Mouse (Mus musculus) ES-Bruce4 (cell line): ENCODE results near the gene Poc1b. TPM values are rescaled to one million over a fixed set of nuclear protein-coding genes. Genes with fewer than 3 reads are reported as not detected.

ENCODE experiments used
- H3K27ac ChIP-seq: 2 replicates; pipeline ENCODE4 v1.5.1; 2012; ENCODE audit warnings: low read length, inconsistent platforms; ENCODE audit not compliant: insufficient read depth
- H3K27me3 ChIP-seq: 2 replicates; pipeline ENCODE4 v1.6.1; 2012; ENCODE audit warnings: mild to moderate bottlenecking, low read length, inconsistent platforms; ENCODE audit not compliant: control insufficient read depth, poor library complexity, insufficient read depth, severe bottlenecking
- H3K36me3 ChIP-seq: 2 replicates; pipeline ENCODE4 v1.6.1; 2012; ENCODE audit warnings: inconsistent platforms, mild to moderate bottlenecking, low read length, moderate library complexity; ENCODE audit not compliant: control insufficient read depth, poor library complexity, insufficient read depth, severe bottlenecking
- H3K4me1 ChIP-seq: one replicate; pipeline ENCODE4 v1.8.1; 2011; ENCODE audit warnings: low read length; ENCODE audit not compliant: control insufficient read depth, insufficient read depth
- H3K4me3 ChIP-seq: 2 replicates; pipeline ENCODE4 v1.5.1; 2011; ENCODE audit warnings: low read depth, mild to moderate bottlenecking, low read length
- H3K9ac ChIP-seq: 2 replicates; pipeline ENCODE4 v1.6.1; 2012; ENCODE audit warnings: low read depth, mild to moderate bottlenecking, inconsistent platforms; ENCODE audit not compliant: poor library complexity, severe bottlenecking
- H3K9me3 ChIP-seq: replicated peaks from 2 replicates; pipeline ENCODE4 v1.6.1; 2012; ENCODE audit warnings: mild to moderate bottlenecking, low read length, inconsistent platforms; ENCODE audit not compliant: control insufficient read depth, poor library complexity, insufficient read depth, severe bottlenecking
- CTCF ChIP-seq: IDR thresholded peaks from one replicate; pipeline ENCODE4 v1.8.1; 2011; ENCODE audit warnings: low read depth, low read length
- EP300 ChIP-seq: IDR thresholded peaks from 2 replicates; pipeline ENCODE4 v1.6.1; 2011; ENCODE audit warnings: low read depth, low read length; ENCODE audit not compliant: insufficient read depth
- POLR2A ChIP-seq: IDR thresholded peaks from one replicate; pipeline ENCODE4 v1.8.1; 2011; ENCODE audit warnings: low read length; ENCODE audit not compliant: insufficient read depth
- polyA plus RNA-seq: library from polyadenylated mRNA; stranded (reverse); fragments of >200 nt; gene quantifications from 2 replicates; pipeline ENCODE4 v1.2.4, GENCODE M21; 2011; ENCODE audit warnings: low read depth; ENCODE audit not compliant: missing spikeins, insufficient read depth, insufficient read length

The Poc1b gene
- polyA plus RNA-seq, 1 experiment = 17.8 TPM

DNA sequence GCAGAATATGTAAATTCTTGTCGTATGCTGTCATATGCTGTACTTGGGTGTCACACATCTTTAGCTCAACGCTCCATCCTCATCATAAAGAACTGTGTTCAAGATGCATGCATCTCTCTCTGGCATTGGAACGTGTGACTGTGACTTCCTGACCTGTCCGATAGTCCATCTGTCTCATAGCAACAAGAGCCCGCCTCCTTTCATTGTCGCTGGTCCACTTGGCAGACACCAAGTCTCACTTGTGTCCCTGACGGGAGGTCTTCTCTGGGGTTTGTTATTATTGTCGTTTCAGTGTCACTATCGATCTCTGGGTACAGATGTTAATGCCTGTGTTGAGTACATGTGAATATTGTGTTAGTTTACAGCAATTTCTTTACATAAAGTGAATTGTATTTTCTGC is 70.1 kb downstream of the Poc1b start:
- Histone ChIP-seq H3K27me3 (no peaks in the 10 kb centered on the region), H3K36me3 (no peaks in the 10 kb centered on the region), H3K9me3 (no peaks in the 10 kb centered on the region), H3K9ac (no peak overlapping the region), H3K27ac (no peak overlapping the region), H3K4me1 (no peaks in the 10 kb centered on the region), H3K4me3 (no peak overlapping the region)
- TF ChIP-seq POLR2A (no peak), EP300 (no peak), CTCF (no peak)

DNA sequence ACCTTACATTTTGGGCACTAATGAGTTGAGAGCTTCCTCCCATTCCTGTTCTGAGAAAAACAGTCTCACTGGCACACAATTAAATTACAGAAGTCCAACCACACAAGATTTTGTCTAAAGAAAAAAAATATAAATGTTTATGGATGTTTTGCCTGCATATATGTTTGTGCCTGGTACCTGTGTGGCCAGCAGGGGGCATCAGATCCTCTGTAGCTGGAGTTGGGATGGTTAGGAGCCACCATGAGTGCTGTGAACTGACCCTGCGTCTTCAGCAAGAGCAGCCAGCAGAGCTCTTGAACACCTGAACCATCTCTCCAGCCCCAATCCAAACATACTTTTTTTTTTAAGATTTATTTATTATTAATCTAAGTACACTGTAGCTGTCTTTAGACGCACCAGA is 71.3 kb downstream of the Poc1b start:
- H3K27ac ChIP-seq = no peak overlapping the region
- no peak for TF ChIP-seq EP300
- peak; percentile 35 for TF ChIP-seq CTCF
- H3K9ac ChIP-seq = no peak overlapping the region

DNA sequence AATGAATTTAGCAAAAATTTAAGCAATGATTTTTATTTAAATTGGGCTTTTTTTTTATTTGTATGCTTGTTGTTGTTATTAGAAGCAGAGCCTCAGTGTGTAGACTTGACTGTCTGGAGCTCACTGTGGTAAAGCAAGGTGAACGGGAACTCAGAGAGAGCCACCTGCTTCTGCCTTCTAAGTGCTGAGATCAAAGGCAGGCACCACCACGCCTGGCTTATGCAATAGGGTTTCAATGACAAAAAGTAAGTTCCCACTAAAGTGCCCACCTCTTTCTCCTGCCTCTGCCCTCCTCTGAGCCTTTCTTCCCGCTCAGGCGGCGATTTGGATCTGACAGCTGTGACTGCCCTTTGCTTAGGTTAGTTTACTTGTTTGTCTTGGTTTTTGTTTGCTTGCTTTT is 72.3 kb downstream of the Poc1b start:
- Histone ChIP-seq H3K9me3 (no peaks in the 10 kb centered on the region), H3K36me3 (no peaks in the 10 kb centered on the region), H3K27ac (no peak overlapping the region), H3K4me3 (no peak overlapping the region), H3K9ac (no peak overlapping the region), H3K4me1 (no peaks in the 10 kb centered on the region), H3K27me3 (no peaks in the 10 kb centered on the region)
- TF ChIP-seq POLR2A (no peak), EP300 (no peak), CTCF (no peak)

More for the DNA sequence above, 71.3 kb downstream of the Poc1b start:
- Histone ChIP-seq H3K9me3 (no peaks in the 10 kb centered on the region), H3K36me3 (no peaks in the 10 kb centered on the region), H3K4me3 (no peak overlapping the region), H3K4me1 (no peaks in the 10 kb centered on the region), H3K27me3 (no peaks in the 10 kb centered on the region)

DNA sequence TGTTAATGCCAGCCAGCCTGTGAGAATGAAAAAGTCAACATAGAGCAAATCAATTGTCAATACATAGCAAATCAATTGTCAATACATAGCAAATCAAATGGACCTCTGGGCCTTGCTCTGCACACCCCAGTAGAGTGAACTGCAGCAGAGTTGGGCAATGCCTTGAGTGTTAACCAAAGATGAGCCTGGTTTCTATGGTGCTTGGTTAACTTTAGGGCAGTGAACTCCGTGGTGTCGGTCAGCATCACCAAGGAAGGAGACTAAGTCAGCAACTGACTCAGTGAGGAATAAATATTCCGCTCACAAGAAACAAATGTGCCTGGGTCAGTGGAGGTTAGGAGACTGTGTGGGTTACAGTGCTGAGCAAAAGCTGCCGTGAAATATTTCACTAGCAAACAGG is 72.7 kb downstream of the Poc1b start:
- no peak overlapping the region for H3K27ac ChIP-seq
- no peaks in the 10 kb centered on the region for H3K27me3 ChIP-seq
- no peak overlapping the region for H3K4me3 ChIP-seq
- no peak overlapping the region for H3K9ac ChIP-seq
- no peak for TF ChIP-seq EP300
- TF ChIP-seq POLR2A = no peak
- TF ChIP-seq CTCF = no peak
- no peaks in the 10 kb centered on the region for H3K4me1 ChIP-seq
- no peaks in the 10 kb centered on the region for H3K9me3 ChIP-seq
- no peaks in the 10 kb centered on the region for H3K36me3 ChIP-seq

DNA sequence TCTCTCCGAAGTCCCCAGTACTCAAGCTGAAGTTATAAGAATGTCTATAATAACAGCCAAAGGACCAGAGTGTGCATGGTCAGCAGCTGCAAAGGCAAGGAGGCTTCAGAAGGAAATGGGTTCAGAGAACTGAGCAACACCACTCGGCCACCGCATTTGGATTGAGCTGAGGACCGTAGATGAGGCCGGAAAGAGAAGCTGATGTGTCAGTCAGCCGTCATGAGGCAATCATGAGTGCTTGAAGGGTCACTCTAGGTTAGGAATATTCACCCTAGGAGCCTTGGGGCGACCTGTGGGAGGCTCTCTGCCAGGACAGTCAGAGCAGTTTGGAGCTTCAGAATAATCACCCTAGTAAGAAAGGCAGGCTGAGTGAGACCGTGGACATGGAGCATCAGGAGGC is 74.7 kb downstream of the Poc1b start:
- H3K9me3 ChIP-seq = no peaks in the 10 kb centered on the region
- H3K27me3 ChIP-seq = no peaks in the 10 kb centered on the region
- no peak overlapping the region for H3K4me3 ChIP-seq
- H3K27ac ChIP-seq = no peak overlapping the region
- H3K9ac ChIP-seq = no peak overlapping the region
- H3K36me3 ChIP-seq = no peaks in the 10 kb centered on the region
- H3K4me1 ChIP-seq = no peaks in the 10 kb centered on the region
- TF ChIP-seq POLR2A = no peak
- TF ChIP-seq CTCF = no peak
- no peak for TF ChIP-seq EP300

DNA sequence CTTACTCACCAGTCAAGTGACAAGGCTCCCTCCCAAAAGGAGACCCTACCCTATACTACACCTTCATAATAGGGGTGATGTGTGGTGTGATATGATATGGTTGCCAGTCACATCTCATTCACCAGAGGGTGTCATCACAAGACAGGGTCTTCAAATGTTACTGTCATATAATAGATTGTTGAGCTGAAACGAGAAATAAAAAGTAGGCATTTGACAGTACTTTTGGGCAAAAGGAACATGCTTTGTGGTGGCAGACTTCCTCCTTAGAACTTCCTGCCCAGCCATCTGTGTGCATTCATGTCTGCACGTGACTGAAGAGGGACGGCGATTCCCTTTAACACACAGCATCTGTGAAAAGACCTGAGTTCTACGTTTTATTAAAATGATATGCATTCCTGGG is 75.3 kb downstream of the Poc1b start:
- H3K4me1 ChIP-seq = no peaks in the 10 kb centered on the region
- H3K36me3 ChIP-seq = no peaks in the 10 kb centered on the region
- TF ChIP-seq POLR2A (no peak), CTCF (no peak), EP300 (no peak)
- no peak overlapping the region for H3K4me3 ChIP-seq
- H3K27me3 ChIP-seq = no peaks in the 10 kb centered on the region
- no peaks in the 10 kb centered on the region for H3K9me3 ChIP-seq
- no peak overlapping the region for H3K9ac ChIP-seq
- no peak overlapping the region for H3K27ac ChIP-seq

DNA sequence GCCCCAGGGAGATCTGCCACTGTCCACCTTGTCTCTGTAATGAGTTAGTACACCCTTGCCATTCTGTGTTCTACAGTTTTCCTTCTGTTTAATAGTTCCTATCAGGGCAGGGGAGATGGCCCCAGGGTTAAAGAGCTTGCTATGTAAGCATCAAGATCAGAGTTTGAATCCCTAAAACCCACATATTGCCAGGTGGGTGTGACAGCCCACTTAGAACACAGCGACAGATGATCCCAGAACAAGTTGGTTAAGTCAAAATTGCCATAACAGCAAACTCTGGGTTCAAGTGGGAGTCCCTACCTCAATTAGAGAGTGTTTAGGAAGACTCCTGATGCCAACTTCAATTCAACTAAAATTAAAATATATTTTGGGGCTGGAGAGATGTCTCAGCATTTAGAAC is 81.3 kb downstream of the Poc1b start:
- Histone ChIP-seq H3K4me1 (no peaks in the 10 kb centered on the region), H3K9ac (no peak overlapping the region), H3K36me3 (no peaks in the 10 kb centered on the region), H3K4me3 (no peak overlapping the region), H3K27me3 (no peaks in the 10 kb centered on the region), H3K27ac (no peak overlapping the region), H3K9me3 (no peaks in the 10 kb centered on the region)
- no peak for TF ChIP-seq CTCF
- TF ChIP-seq POLR2A = no peak
- TF ChIP-seq EP300 = no peak
